Mouse (Mus musculus) NIH3T3 (cell line): ENCODE data around the gene Mertk.
"Not testable (repeated sequence)": the region's sequence is repeated elsewhere in the genome, so short reads cannot be mapped to it uniquely, and the experiment has no call there.

Experiments used
- DNase-seq: peaks from one replicate; pipeline ENCODE4 v3.0.0-alpha.2; 2012; ENCODE audit warnings: low read depth

Gene Mertk

GRCm38 (mm10) chr2:128698693-128699181, at the start of gene Mertk:
Gene Mertk (plus strand): TSS chr2:128698956.
- peak; percentile 95 for DNase-seq

DNA sequence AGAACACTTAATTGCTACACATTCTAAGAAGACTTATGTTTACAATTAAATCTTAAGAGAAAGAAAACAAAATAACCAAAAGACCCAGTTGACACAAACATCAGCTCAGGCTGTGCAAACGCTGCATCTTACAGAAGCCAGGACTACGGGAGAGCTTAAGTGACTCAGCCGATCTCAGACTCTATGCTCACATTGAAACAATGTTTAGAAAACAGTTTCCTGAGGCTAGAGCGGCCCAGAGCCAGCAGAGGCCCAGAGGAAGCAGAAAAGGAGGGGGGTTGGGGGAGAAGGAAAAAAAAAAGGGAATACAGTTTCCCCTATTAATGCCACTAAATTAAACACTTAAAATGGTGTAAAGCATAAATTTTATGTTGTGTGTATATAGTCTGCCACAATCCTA, 18.1 kb upstream of the Mertk start:
- peak; percentile 37 for DNase-seq

DNA sequence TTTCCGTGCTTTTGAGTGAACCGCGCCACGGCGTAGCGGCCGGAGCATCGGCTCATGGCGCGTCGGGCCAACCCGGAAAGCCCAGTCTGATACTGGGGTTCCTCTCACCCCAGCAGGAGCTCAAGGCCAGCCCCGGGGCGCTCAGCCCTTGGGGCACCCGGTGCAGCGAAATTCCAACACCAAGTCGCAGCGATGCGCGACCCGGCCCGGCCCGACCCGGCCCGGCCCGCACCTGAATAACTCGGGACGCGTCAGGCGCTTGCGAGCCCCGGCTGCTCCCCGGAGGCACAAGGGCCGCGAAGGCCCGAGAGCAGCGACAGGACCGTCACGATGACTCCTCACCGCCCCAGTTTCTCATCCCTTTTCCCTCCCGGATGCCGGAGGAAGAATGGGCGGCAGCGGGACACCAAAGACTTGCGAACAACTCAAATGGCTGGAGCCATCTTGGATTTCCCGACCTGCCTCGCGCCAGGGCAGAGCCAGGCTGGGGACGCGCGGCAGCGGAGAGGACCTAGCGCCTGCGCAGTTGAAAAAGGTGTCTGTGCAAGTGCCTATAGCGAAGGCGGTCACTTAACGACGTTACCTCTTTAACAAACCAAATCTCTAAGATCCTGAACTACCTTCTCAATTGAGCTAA, 11.7 kb upstream of the Mertk start, which contains the start of gene Anapc1:
TSS of gene Anapc1 (minus strand) at position 471 of the 637 bp plus-strand sequence.
- DNase-seq, result peak; percentile 95

GRCm38 (mm10) chr2:128687558-128688120, 11.1 kb upstream of the Mertk start:
- DNase-seq, result no peak

- peak; percentile 56 for DNase-seq
Measured at GRCm38 (mm10) chr2:128692336-128692735, 6.4 kb upstream of the Mertk start.

- DNase-seq, result peak; percentile 63
Measured at GRCm38 (mm10) chr2:128692771-128693170, 6.0 kb upstream of the Mertk start.

GRCm38 (mm10) chr2:128693236-128693635, 5.5 kb upstream of the Mertk start:
- no peak for DNase-seq

- not testable (repeated sequence) for DNase-seq
Measured at GRCm38 (mm10) chr2:128693828-128694227, 4.9 kb upstream of the Mertk start.

GRCm38 (mm10) chr2:128694548-128694947, 4.2 kb upstream of the Mertk start:
- no peak for DNase-seq

DNA sequence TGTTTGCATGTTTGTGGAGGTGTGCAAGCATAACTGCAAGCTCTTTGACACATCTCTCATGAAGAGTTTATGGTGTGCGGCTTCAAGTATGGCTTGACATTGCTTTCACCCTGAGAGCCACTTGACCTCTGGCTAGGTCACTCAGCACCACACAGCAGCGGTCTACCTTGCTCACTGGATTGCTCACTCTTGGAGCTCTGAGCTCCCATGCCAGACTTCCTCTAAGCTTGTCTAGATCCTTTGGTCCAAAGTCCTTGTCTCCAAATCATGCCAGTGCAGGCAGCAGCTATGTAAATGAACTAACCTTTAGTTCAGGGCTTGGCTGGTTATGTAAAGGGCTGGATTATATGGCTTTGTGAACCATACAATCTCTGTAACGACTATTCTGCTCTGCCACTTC, 2.3 kb upstream of the Mertk start:
- DNase-seq, result no peak

GRCm38 (mm10) chr2:128697047-128697446, 1.7 kb upstream of the Mertk start:
- DNase-seq, result no peak

DNA sequence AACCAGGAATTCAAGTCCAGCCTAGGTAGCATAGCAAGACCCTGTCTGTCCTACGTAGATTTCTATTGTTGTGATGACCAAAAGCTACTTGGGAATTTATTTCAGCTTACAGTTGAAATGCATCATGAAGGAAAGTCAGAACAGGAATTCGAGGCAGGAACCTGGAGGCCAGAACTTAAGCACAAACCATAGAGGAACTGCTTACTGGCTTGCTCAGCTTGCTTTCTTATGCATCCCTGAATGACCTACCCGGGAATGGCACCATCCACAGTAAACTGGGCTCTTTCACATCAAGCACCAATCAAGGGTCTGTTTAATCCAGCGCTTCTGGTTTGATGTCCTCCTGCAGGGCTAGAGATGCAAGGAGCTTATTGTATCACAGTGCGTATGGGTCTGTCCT, 1.2 kb upstream of the Mertk start:
- DNase-seq, result no peak

DNA sequence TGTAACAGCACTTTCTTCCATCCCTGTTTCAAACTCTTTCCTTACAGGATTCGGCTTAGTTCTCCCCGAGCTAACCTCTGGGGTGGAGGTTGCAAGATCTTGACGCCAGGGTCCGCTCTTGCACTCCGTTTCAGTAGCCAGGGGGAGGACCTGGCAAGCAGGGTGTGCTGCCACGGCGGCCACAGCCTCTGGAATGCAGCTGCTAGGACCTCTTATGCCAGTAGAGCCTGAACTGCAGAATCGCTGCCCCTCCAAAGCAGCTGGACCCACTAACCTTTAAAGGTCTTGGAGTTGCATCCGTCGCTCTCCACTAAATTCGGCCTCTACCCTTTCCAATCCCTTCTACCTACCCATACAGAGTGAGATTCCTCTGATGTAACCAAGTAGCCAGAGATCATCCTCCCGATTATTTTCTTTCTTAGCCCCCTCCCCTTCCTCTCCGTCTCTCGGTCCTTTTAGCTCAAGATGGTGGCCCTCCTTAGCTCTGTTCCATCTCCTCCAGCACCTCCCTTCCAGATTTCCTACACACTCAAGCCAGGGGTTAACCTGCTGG, 540 bp upstream of the Mertk start:
- DNase-seq, result peak; percentile 95

DNA sequence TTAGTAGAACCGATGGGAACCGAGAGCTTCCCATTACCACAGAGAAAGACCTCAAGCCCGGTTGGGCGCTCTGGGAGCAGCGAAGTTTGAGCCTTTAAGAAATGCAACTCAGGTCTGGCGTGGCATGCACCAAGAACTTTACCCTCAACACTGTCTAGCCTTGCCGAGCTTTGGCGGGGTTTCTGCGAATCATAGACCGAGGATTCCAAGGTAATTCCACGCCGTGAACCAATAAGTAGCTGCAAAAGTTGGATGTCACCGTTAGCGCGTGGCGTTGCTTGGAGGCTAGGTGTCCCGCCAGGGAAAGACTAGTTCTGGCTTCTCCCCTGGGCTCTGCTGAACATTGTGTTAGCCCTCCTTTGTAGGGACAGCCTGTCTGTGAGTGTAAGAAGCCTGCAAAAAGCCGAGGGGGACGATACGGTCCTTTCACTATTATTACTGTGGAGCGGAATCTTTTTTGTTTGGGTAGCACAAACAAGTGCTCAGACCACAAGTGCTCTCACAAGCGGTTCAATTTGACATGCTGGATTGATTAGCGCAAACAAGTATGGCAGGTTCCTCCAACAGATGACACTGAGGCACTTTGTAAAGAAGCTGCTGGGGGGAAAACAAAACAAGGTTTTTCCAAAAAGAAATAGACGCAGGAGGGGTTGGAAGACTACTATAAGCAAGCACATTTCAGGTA, 587 bp downstream of the Mertk start:
- peak; percentile 60 for DNase-seq

DNA sequence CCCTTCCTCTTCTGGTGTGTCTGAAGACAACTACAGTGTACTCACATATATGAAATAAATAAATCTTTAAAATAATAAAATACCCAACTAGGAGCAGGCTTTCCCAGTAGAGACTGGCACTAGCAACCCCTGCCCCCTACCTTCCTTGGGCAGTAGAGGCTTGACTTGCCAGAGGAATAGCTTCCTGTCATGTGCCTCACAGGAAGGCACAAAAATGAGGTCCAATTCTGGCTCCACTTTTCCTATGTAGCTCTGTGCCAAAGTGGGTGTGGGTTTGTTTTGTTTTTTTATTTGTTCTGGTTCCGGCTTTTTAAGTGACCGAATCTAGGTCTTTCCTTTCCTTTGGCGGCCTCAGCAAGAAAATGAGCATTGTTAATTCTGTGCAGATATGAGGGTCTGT, 5.7 kb downstream of the Mertk start:
- DNase-seq, result no peak

DNA sequence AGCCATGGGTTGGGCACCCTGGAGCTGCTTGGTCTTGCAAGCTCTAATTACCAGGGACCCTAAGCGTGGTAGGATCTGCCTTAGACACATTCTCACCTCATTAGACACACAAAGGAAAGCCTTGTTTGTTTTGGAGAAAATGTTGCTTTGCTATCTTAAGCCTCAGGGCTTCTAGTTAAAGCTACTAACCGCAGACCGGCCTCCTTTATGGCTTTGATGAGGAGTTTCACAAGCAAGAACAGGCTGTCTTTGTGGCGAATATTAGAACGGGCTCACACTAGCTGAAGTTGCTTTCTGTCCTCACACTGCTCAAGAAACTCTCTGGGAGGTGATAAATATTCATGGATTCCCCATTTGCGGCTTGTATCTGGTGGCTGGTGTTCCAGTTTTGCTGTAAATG, 10.5 kb downstream of the Mertk start:
- no peak for DNase-seq

GRCm38 (mm10) chr2:128710609-128711008, 11.9 kb downstream of the Mertk start:
- no peak for DNase-seq

- no peak for DNase-seq
Measured at GRCm38 (mm10) chr2:128712940-128713339, 14.2 kb downstream of the Mertk start.

DNA sequence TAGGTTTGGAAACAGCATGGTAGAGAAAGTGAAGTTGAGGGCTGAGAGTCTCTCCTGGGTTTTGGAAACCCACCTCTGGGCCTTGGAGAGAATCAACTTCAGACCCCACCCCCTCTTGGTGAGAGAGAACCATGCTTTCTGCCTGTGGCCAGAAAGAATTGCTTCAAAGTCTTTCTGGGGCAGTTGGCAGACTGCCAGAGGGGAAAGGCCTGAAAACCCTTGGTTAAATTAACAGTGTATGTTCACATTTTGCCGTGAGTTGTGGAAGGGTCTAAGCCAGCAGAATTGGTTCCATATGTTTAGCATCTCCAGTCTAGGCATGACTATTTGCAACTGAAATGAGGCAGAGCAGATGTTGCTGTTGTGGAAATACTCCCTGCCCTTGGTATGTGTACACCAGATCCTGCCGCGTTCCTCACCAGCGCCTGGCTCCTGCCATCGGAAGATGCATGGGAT, 14.8 kb downstream of the Mertk start:
- DNase-seq, result peak; percentile 94

DNA sequence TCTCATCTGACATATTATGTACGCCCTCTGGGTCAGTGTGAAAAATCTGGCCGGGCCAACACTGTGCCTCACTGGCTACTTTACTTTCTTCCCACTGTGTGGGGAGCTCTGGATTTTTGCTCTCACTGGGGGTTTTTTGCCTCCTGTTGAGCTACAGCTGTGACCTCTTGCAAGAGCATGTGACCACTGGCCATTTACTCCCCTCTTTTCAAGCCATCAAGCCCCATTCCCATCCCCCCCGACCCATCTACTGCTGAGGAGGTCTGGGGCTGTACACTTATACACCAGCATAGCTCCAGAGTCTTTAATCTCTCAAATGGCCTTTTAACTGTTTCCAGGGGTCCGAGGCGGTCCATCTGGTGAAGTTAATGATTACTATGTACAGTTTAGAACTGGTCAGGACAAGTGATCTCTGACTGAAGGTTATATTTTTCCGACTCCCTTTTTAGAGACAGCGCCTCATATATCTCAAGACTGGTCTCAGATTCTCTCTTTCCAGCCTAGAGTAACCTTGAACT, 16.0 kb downstream of the Mertk start:
- DNase-seq, result no peak

DNA sequence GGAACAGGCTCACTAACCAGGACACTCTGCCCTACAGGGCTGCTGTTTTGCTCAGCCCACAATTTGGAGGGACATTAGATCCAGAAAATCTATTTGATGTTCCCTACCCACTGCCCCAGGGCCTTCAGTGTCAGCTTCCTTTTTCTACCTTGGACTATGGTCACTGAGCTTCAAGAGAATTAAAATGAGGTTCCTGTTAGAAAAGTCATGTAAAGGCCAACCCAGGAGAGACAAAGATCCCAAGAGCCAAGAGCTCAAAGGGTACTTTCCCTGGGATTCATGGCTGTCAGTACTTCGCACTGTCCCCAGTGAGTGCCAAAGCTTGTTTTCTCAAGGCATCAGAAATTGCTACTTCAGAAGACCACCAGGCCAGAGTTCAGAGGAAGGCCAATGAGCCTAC, 17.2 kb downstream of the Mertk start:
- DNase-seq, result no peak

DNA sequence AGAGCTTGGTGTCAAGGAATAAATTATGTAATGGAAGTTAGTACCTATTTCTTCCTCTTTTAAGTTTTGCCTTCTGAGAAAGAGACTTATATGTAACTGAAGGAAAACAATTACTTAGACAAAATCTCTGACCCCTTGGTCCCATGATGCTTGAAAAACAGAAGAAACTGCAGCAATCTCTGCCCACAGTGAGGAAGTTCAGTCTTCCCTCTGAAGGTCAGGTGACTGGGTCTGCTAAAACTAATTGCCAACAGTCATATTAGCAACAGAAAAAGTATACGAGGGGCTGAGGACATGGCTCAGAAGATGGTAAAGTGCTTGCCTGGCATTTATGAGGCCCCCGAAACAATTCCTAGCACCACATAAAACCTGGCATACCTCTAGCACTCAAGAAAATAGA, 20.6 kb downstream of the Mertk start:
- DNase-seq, result no peak
